Mouse (Mus musculus): ENCODE measurements around the gene Tcl1b1. TPM values are rescaled to one million over a fixed set of nuclear protein-coding genes. Genes with fewer than 3 reads are reported as not detected.
"Not testable (repeated sequence)": the region's sequence is repeated elsewhere in the genome, so short reads cannot be mapped to it uniquely, and the experiment has no call there.

Tcl1b1 gene
- polyA plus RNA-seq, 1 experiment from 2014 or later: not detected

- H3K9me3 ChIP-seq (ENCODE audit: control insufficient read depth, low read length); H3K4me3 ChIP-seq (ENCODE audit: low read length); H3K4me2 ChIP-seq (ENCODE audit: low read depth, low read length); H3K27ac ChIP-seq (ENCODE audit: low read length); H3K4me1 ChIP-seq (ENCODE audit: control insufficient read depth, insufficient read depth, low read length); H3K36me3 ChIP-seq (ENCODE audit: control insufficient read depth, insufficient read depth, low read length); ATAC-seq; H3K27me3 ChIP-seq (replicated peaks; ENCODE audit: control insufficient read depth, insufficient read depth, low read length); H3K9ac ChIP-seq (ENCODE audit: low read depth, low read length): not testable (repeated sequence)
- 75% methylated on average over 4 of the region's 4 CpGs for WGBS
Measured at GRCm38 (mm10) chr12:105134826-105135225, 24.7 kb upstream of the Tcl1b1 start.

- H3K4me1 ChIP-seq (ENCODE audit: control insufficient read depth, insufficient read depth, low read length); H3K27me3 ChIP-seq (replicated peaks; ENCODE audit: control insufficient read depth, insufficient read depth, low read length); H3K4me3 ChIP-seq (ENCODE audit: low read length); H3K4me2 ChIP-seq (ENCODE audit: low read depth, low read length); H3K9me3 ChIP-seq (ENCODE audit: control insufficient read depth, low read length); H3K9ac ChIP-seq (ENCODE audit: low read depth, low read length); ATAC-seq; H3K36me3 ChIP-seq (ENCODE audit: control insufficient read depth, insufficient read depth, low read length); H3K27ac ChIP-seq (ENCODE audit: low read length): not testable (repeated sequence)
- WGBS: 73% methylated on average over 1 of the region's 1 CpGs
Measured at GRCm38 (mm10) chr12:105137729-105138128, 21.8 kb upstream of the Tcl1b1 start.

- no peak for ATAC-seq
- H3K27ac ChIP-seq (ENCODE audit: low read length): no peak overlapping the region
- 93% methylated on average over 3 of the region's 3 CpGs for WGBS
- no peak overlapping the region for H3K9ac ChIP-seq (ENCODE audit: low read depth, low read length)
- no peak overlapping the region for H3K4me2 ChIP-seq (ENCODE audit: low read depth, low read length)
- no peaks in the 10 kb centered on the region for H3K36me3 ChIP-seq (ENCODE audit: control insufficient read depth, insufficient read depth, low read length)
- no peaks in the 10 kb centered on the region for H3K27me3 ChIP-seq (replicated peaks; ENCODE audit: control insufficient read depth, insufficient read depth, low read length)
- no peaks in the 10 kb centered on the region for H3K4me1 ChIP-seq (ENCODE audit: control insufficient read depth, insufficient read depth, low read length)
- H3K4me3 ChIP-seq (ENCODE audit: low read length): no peak overlapping the region
- no peaks in the 10 kb centered on the region for H3K9me3 ChIP-seq (ENCODE audit: control insufficient read depth, low read length)
Measured at GRCm38 (mm10) chr12:105143096-105143495, 16.4 kb upstream of the Tcl1b1 start.

GRCm38 (mm10) chr12:105144928-105145327 lies 14.6 kb upstream of the Tcl1b1 start:
- H3K4me1 ChIP-seq (ENCODE audit: control insufficient read depth, insufficient read depth, low read length); H3K9ac ChIP-seq (ENCODE audit: low read depth, low read length); H3K27ac ChIP-seq (ENCODE audit: low read length); ATAC-seq; H3K4me2 ChIP-seq (ENCODE audit: low read depth, low read length); H3K4me3 ChIP-seq (ENCODE audit: low read length); H3K27me3 ChIP-seq (replicated peaks; ENCODE audit: control insufficient read depth, insufficient read depth, low read length); H3K36me3 ChIP-seq (ENCODE audit: control insufficient read depth, insufficient read depth, low read length); H3K9me3 ChIP-seq (ENCODE audit: control insufficient read depth, low read length): not testable (repeated sequence)
- 50% methylated on average over 1 of the region's 1 CpGs for WGBS

DNA sequence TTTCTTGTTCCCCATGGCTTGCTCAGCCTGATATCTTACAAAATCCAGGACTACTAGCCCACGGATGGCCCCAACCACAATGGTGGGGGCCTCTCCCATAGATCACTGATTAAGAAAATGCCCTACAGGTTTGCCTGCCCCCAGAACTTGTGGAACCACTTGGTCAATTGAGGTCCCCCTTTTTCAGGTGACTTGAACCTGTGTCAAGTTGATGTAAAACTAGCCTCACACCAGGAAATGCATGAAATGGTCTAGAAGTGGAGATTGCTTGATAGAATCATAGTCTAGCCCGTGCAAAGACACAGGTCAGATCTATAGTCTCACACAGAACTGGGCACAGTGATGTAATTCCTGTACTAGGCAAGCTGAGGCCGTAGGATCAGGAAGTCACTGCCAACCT lies 13.8 kb upstream of the Tcl1b1 start, which contains the start of gene Tcl1b2:
Gene Tcl1b2, plus strand, starts transcription at position 301 of the 400 bp plus-strand sequence.
- no peak within 1 kb of the TSS for H3K4me2 ChIP-seq (ENCODE audit: low read depth, low read length)
- H3K36me3 ChIP-seq (ENCODE audit: control insufficient read depth, insufficient read depth, low read length): no peaks in the 10 kb centered on the region
- WGBS: 74% methylated on average over 3 of the region's 3 CpGs
- no peaks in the 10 kb centered on the region for H3K27me3 ChIP-seq (replicated peaks; ENCODE audit: control insufficient read depth, insufficient read depth, low read length)
- H3K9me3 ChIP-seq (ENCODE audit: control insufficient read depth, low read length): no peaks in the 10 kb centered on the region
- no peak within 1 kb of the TSS for H3K27ac ChIP-seq (ENCODE audit: low read length)
- no peak within 1 kb of the TSS for H3K4me3 ChIP-seq (ENCODE audit: low read length)
- no peaks in the 10 kb centered on the region for H3K4me1 ChIP-seq (ENCODE audit: control insufficient read depth, insufficient read depth, low read length)
- no peak for ATAC-seq
- no peak within 1 kb of the TSS for H3K9ac ChIP-seq (ENCODE audit: low read depth, low read length)

DNA sequence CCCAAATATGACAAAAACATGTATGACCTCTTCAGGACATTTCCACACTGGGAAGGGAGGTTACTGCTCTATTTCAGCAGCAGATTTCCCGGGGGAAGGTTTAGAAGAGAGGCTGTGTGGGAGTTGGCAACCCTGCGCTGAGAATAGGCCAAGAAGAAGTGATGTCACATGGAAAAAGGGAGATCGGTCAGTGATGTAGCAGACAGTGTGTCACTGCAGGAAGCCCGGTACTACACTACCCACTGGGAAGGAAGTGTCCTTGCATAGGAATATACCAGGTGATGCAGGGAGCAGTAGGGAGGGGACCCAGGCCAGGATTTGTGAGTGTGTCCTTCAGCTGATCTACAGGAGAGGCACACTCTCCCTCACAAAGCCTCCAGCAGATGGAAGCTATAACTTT lies 4.2 kb upstream of the Tcl1b1 start:
- not testable (repeated sequence) for H3K27ac ChIP-seq (ENCODE audit: low read length); H3K9me3 ChIP-seq (ENCODE audit: control insufficient read depth, low read length); H3K27me3 ChIP-seq (replicated peaks; ENCODE audit: control insufficient read depth, insufficient read depth, low read length); H3K4me2 ChIP-seq (ENCODE audit: low read depth, low read length); H3K36me3 ChIP-seq (ENCODE audit: control insufficient read depth, insufficient read depth, low read length); H3K4me3 ChIP-seq (ENCODE audit: low read length); ATAC-seq; H3K4me1 ChIP-seq (ENCODE audit: control insufficient read depth, insufficient read depth, low read length); H3K9ac ChIP-seq (ENCODE audit: low read depth, low read length)
- 68% methylated on average over 4 of the region's 4 CpGs for WGBS

DNA sequence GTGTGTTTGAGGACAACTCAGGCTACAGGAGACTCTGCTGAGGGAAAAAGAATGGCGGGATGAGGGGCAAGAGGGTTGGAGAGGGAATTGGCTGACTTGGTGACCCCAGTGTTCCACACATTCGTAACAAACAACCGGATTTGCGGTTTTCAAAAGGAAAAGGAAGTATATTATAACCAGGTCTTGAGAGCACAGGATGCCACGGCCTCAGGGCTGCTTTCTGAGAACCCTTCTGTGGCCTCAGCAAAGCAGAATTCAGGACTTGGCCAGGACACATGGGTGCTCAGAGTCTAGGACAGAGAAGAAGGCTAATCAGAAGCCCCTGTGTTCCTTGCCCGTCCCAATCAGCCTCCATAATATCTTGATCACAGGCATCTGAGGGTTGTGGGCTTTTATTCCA lies 648 bp upstream of the Tcl1b1 start:
- Histone ChIP-seq H3K27ac (ENCODE audit: low read length) (no peak overlapping the region), H3K4me3 (ENCODE audit: low read length) (no peak overlapping the region), H3K27me3 (replicated peaks; ENCODE audit: control insufficient read depth, insufficient read depth, low read length) (no peaks in the 10 kb centered on the region), H3K9me3 (ENCODE audit: control insufficient read depth, low read length) (no peaks in the 10 kb centered on the region), H3K36me3 (ENCODE audit: control insufficient read depth, insufficient read depth, low read length) (no peaks in the 10 kb centered on the region), H3K4me1 (ENCODE audit: control insufficient read depth, insufficient read depth, low read length) (no peaks in the 10 kb centered on the region), H3K9ac (ENCODE audit: low read depth, low read length) (no peak overlapping the region), H3K4me2 (ENCODE audit: low read depth, low read length) (no peak overlapping the region)
- ATAC-seq: no peak
- WGBS: 70% methylated on average over 6 of the region's 6 CpGs

- H3K9me3 ChIP-seq (ENCODE audit: control insufficient read depth, low read length): no peaks in the 10 kb centered on the region
- WGBS: 78% methylated on average over 3 of the region's 3 CpGs
Measured at GRCm38 (mm10) chr12:105166734-105167133, 7.2 kb downstream of the Tcl1b1 start.

GRCm38 (mm10) chr12:105173366-105173765 lies 13.9 kb downstream of the Tcl1b1 start:
- ATAC-seq: no peak
- WGBS: 80% methylated on average over 2 of the region's 2 CpGs

More at GRCm38 (mm10) chr12:105166734-105167133, 7.2 kb downstream of the Tcl1b1 start:
- no peak for ATAC-seq
- Histone ChIP-seq H3K4me2 (ENCODE audit: low read depth, low read length) (no peak overlapping the region), H3K27ac (ENCODE audit: low read length) (no peak overlapping the region), H3K9ac (ENCODE audit: low read depth, low read length) (no peak overlapping the region), H3K36me3 (ENCODE audit: control insufficient read depth, insufficient read depth, low read length) (no peaks in the 10 kb centered on the region), H3K27me3 (replicated peaks; ENCODE audit: control insufficient read depth, insufficient read depth, low read length) (no peaks in the 10 kb centered on the region), H3K4me1 (ENCODE audit: control insufficient read depth, insufficient read depth, low read length) (no peaks in the 10 kb centered on the region), H3K4me3 (ENCODE audit: low read length) (no peak overlapping the region)

DNA sequence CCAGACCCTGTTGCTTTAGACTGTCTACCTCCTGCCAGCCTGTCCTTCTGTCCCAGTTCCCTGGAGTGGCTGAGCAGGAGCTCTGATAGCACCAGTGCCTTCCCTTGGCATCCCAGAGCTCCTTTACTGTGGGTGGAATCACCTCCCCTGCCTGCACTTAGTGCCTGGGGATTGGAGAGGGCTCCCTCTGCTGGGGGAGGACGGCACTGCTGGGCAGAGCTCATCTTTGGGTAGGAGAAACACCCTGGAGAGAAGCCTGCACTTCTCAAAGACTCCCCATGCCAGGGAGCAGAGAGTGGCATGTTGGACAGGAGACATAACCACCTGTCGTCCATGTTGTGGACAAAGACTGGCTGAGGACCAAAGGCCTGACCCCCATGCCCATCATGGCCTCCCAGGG lies 14.8 kb downstream of the Tcl1b1 start:
- 46% methylated on average over 2 of the region's 2 CpGs for WGBS
- H3K36me3 ChIP-seq (ENCODE audit: control insufficient read depth, insufficient read depth, low read length); ATAC-seq; H3K27me3 ChIP-seq (replicated peaks; ENCODE audit: control insufficient read depth, insufficient read depth, low read length); H3K4me2 ChIP-seq (ENCODE audit: low read depth, low read length); H3K9ac ChIP-seq (ENCODE audit: low read depth, low read length); H3K9me3 ChIP-seq (ENCODE audit: control insufficient read depth, low read length); H3K4me3 ChIP-seq (ENCODE audit: low read length); H3K27ac ChIP-seq (ENCODE audit: low read length); H3K4me1 ChIP-seq (ENCODE audit: control insufficient read depth, insufficient read depth, low read length): not testable (repeated sequence)

More at GRCm38 (mm10) chr12:105173366-105173765, 13.9 kb downstream of the Tcl1b1 start:
- H3K9ac ChIP-seq (ENCODE audit: low read depth, low read length): no peak overlapping the region
- no peaks in the 10 kb centered on the region for H3K36me3 ChIP-seq (ENCODE audit: control insufficient read depth, insufficient read depth, low read length)
- H3K9me3 ChIP-seq (ENCODE audit: control insufficient read depth, low read length): no peaks in the 10 kb centered on the region
- no peak overlapping the region for H3K4me2 ChIP-seq (ENCODE audit: low read depth, low read length)
- no peak overlapping the region for H3K4me3 ChIP-seq (ENCODE audit: low read length)
- no peaks in the 10 kb centered on the region for H3K27me3 ChIP-seq (replicated peaks; ENCODE audit: control insufficient read depth, insufficient read depth, low read length)
- H3K27ac ChIP-seq (ENCODE audit: low read length): no peak overlapping the region
- H3K4me1 ChIP-seq (ENCODE audit: control insufficient read depth, insufficient read depth, low read length): no peaks in the 10 kb centered on the region
